Mouse (Mus musculus): ENCODE results near the gene Kctd4.
"Not testable (repeated sequence)": the region's sequence is repeated elsewhere in the genome, so short reads cannot be mapped to it uniquely, and the experiment has no call there.

DNA sequence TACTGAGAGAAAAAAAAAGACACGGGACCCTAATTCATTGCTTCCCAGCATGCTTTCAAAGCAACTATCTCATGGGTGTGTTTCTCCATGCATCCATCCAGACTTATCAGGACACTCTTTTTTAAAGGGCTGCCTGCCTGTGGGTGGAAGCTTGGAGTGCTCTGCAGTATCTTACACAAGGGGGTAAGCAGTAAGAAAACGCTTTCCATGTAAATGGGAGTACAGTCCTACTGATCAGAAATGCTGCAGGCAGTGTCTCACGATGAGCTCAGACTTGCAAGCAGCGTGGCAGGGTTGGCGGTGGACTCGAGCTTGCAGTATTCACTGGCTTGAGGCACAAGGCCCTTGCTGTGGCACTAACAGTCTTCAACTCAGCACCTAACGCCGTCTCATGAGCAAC is 25.1 kb upstream of the Kctd4 start:
- TF ChIP-seq USF2 (conservative IDR thresholded peaks at IDR 0.05; ENCODE audit: low read depth, low read length); ZNF384 (IDR thresholded peaks at IDR 0.05; ENCODE audit: low read depth, low read length): not testable (repeated sequence)
